Mouse (Mus musculus) testis, adult 2 months (tissue): ENCODE measurements around the gene Pdzd4. TPM values are rescaled to one million over a fixed set of nuclear protein-coding genes. Genes with fewer than 3 reads are reported as not detected.

Experiments used
- H3K27ac ChIP-seq: fragments of 200-500 bp; 2 replicates; pipeline ENCODE4 v1.5.1; 2012; ENCODE audit warnings: low read depth, low read length; ENCODE audit not compliant: control insufficient read depth, insufficient read depth
- H3K27me3 ChIP-seq: fragments of 200-500 bp; 2 replicates; pipeline ENCODE4 v1.6.1; 2012; ENCODE audit warnings: mild to moderate bottlenecking, low read length, moderate library complexity; ENCODE audit not compliant: control insufficient read depth, insufficient read depth
- H3K36me3 ChIP-seq: fragments of 200-500 bp; 2 replicates; pipeline ENCODE4 v1.6.1; 2012; ENCODE audit warnings: mild to moderate bottlenecking, low read length; ENCODE audit not compliant: control insufficient read depth, insufficient read depth
- H3K4me1 ChIP-seq: fragments of 200-500 bp; 2 replicates; pipeline ENCODE4 v1.6.1; 2012; ENCODE audit warnings: low read length; ENCODE audit not compliant: control insufficient read depth, insufficient read depth
- H3K4me3 ChIP-seq: fragments of 200-500 bp; 2 replicates; pipeline ENCODE4 v1.5.1; 2012; ENCODE audit warnings: low read depth, mild to moderate bottlenecking, low read length, moderate library complexity, mixed read lengths; ENCODE audit not compliant: control insufficient read depth
- CTCF ChIP-seq: fragments of 200-500 bp; IDR thresholded peaks from 2 replicates; pipeline ENCODE4 v1.5.1; 2012; ENCODE audit warnings: low read depth, mild to moderate bottlenecking, inconsistent platforms, low read length, moderate library complexity; ENCODE audit not compliant: control insufficient read depth, insufficient read depth, insufficient replicate concordance
- POLR2A ChIP-seq: fragments of 200-500 bp; IDR thresholded peaks from 2 replicates; pipeline ENCODE4 v1.6.1; 2012; ENCODE audit warnings: low read depth, mild to moderate bottlenecking, inconsistent platforms, low read length, moderate library complexity; ENCODE audit not compliant: control insufficient read depth
- polyA plus RNA-seq: library from polyadenylated mRNA; depleted of rRNA; stranded (reverse); fragments of >200 nt; gene quantifications from 2 replicates; pipeline ENCODE4 v1.2.3, GENCODE M21; 2012; rRNA removed

The Pdzd4 gene
- polyA plus RNA-seq, result 0.49 and 0.55 TPM in 2 replicates

GRCm38 (mm10) chrX:73824185-73825151 lies at the start of gene Pdzd4:
TSS of gene Pdzd4 (minus strand) at chrX:73824969.
- H3K4me1 ChIP-seq, result no peaks in the 10 kb centered on the region; the same call in 1 of the 2 replicates
- H3K27me3 ChIP-seq, result no peaks in the 10 kb centered on the region
- no peak for TF ChIP-seq POLR2A
- TF ChIP-seq CTCF, result no peak
- no peaks in the 10 kb centered on the region for H3K36me3 ChIP-seq
- peak within 1 kb of the TSS; percentile 51 for H3K27ac ChIP-seq
- peak within 1 kb of the TSS; percentile 86 for H3K4me3 ChIP-seq

DNA sequence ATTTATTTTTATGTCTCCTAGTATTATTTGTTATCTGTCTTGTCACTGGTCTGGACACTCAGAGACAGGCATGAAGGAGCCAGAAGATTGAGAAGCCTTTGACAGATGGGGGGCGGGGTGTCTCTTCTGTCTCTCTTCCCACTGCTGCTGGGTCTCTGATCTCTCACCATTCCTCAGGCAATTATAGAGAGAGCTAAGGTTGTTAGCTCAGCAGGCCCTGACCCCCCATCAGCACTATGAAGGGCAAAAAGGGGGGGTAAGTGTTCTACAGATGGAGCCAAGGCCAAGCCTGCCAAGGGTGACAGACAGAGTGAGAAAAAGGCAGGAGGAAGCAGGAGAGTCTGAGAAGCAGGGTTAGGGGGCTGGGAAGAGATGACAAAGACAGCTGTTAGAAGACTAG lies 47.2 kb upstream of the Pdzd4 start:
- TF ChIP-seq CTCF (no peak), POLR2A (no peak)
- H3K36me3 ChIP-seq, result no peaks in the 10 kb centered on the region
- no peak overlapping the region for H3K27ac ChIP-seq
- no peak overlapping the region for H3K4me3 ChIP-seq
- no peaks in the 10 kb centered on the region for H3K27me3 ChIP-seq
- H3K4me1 ChIP-seq, result no peaks in the 10 kb centered on the region

GRCm38 (mm10) chrX:73871474-73871873 lies 46.7 kb upstream of the Pdzd4 start:
- TF ChIP-seq CTCF (no peak), POLR2A (no peak)
- Histone ChIP-seq H3K4me1 (no peaks in the 10 kb centered on the region), H3K27ac (no peak overlapping the region), H3K4me3 (no peak overlapping the region), H3K36me3 (no peaks in the 10 kb centered on the region), H3K27me3 (no peaks in the 10 kb centered on the region)

DNA sequence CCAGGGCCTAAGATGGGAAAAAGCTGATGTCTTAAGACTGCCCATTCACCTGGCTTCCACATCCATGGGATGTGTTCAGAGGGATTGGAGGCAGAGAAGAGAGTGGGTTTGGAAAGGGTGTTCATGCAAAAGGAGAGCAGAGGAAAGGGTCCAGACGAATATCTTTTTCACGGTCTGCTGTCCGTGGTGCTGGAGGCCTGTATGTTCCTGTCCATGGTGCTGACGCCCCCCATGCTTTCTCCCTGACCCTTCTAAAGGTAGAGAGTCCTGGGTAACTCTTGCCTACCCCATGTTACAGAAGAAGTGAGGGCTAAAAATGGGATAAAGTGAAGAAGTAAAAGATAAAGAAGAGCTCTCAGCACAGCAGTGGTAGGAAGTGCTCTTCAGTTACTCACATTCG lies 44.6 kb upstream of the Pdzd4 start:
- Histone ChIP-seq H3K4me3 (no peak overlapping the region), H3K4me1 (no peaks in the 10 kb centered on the region), H3K27ac (no peak overlapping the region), H3K36me3 (no peaks in the 10 kb centered on the region), H3K27me3 (no peaks in the 10 kb centered on the region)
- TF ChIP-seq POLR2A, result no peak
- TF ChIP-seq CTCF, result no peak

DNA sequence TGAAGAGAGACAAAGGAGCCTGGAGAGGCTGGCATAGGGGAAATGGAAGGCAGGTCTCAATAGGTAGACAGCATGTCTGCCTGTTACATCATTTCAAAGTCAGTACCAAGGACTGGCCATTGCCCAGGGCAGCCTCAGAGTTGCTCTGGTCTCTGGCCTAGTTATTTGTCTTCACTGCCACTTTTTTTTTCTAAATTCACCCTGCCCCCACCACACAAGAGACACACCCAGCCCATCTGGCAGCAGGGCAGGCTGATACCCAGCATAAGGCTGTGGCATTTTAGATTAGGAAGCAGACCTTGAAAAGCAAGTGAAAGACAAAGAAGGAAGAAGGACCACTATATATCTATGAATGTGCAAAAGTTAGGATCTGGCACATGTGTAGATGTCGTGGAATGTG lies 43.1 kb upstream of the Pdzd4 start:
- no peaks in the 10 kb centered on the region for H3K27me3 ChIP-seq
- H3K4me1 ChIP-seq, result no peaks in the 10 kb centered on the region
- no peak for TF ChIP-seq POLR2A
- TF ChIP-seq CTCF, result no peak
- no peak overlapping the region for H3K4me3 ChIP-seq
- H3K36me3 ChIP-seq, result no peaks in the 10 kb centered on the region
- H3K27ac ChIP-seq, result no peak overlapping the region

- H3K4me3 ChIP-seq, result no peak overlapping the region
- no peak overlapping the region for H3K27ac ChIP-seq
- H3K27me3 ChIP-seq, result no peaks in the 10 kb centered on the region
- no peaks in the 10 kb centered on the region for H3K4me1 ChIP-seq
- no peaks in the 10 kb centered on the region for H3K36me3 ChIP-seq
- no peak for TF ChIP-seq CTCF
- TF ChIP-seq POLR2A, result no peak
Measured at GRCm38 (mm10) chrX:73867256-73867655, 42.5 kb upstream of the Pdzd4 start.

DNA sequence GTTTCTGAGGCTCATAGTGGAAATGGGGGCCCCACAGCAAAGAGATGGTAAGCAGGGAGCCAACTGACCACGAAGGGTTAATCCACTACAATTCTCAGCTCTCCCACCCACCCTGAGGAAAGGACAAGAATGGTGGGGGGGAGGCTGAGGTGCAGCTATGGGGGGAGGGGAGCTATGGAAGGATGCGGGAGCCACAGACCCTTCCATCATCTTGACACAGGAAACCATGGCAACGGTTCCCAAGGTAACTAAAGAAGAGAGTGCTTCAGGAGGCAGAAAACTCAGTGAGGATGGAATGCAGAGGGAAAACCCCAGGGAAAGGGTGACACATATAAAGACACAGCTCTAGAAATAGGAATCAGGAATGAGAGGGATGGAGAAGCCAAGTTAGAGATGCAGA lies 39.9 kb upstream of the Pdzd4 start:
- H3K27ac ChIP-seq, result no peak overlapping the region

DNA sequence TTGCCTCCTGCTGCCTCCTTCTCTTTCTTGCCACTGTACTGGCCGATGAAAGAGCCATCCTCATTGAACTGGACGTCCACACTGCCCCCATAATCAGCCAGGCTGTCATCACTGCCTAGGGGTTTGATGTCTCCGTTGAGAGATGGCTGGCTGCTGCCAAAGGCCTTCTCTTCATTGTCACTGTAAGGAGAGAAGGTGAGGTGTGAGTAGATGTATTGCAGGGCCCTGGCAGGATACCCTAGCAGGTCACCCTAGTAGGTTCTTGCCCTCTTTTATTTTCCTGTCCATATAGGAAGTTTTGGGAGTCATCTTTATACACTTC lies 30.3 kb upstream of the Pdzd4 start:
- Histone ChIP-seq H3K27me3 (no peaks in the 10 kb centered on the region), H3K4me3 (no peak overlapping the region), H3K27ac (no peak overlapping the region), H3K4me1 (no peaks in the 10 kb centered on the region), H3K36me3 (no peaks in the 10 kb centered on the region)
- no peak for TF ChIP-seq POLR2A
- TF ChIP-seq CTCF, result no peak

More for the DNA sequence above, 39.9 kb upstream of the Pdzd4 start:
- Histone ChIP-seq H3K4me1 (no peaks in the 10 kb centered on the region), H3K27me3 (no peaks in the 10 kb centered on the region), H3K4me3 (no peak overlapping the region), H3K36me3 (no peaks in the 10 kb centered on the region)
- TF ChIP-seq CTCF, result no peak
- no peak for TF ChIP-seq POLR2A
